Mouse (Mus musculus): Measurements from ENCODE around the gene Dhodh. TPM values are rescaled to one million over a fixed set of nuclear protein-coding genes. Genes with fewer than 3 reads are reported as not detected.
A peak's percentile ranks its signal among the peaks of the same experiment; 100 is the strongest.

Gene Dhodh
- polyA plus RNA-seq, 1 experiment from 2014 or later, result 34.7 TPM

DNA sequence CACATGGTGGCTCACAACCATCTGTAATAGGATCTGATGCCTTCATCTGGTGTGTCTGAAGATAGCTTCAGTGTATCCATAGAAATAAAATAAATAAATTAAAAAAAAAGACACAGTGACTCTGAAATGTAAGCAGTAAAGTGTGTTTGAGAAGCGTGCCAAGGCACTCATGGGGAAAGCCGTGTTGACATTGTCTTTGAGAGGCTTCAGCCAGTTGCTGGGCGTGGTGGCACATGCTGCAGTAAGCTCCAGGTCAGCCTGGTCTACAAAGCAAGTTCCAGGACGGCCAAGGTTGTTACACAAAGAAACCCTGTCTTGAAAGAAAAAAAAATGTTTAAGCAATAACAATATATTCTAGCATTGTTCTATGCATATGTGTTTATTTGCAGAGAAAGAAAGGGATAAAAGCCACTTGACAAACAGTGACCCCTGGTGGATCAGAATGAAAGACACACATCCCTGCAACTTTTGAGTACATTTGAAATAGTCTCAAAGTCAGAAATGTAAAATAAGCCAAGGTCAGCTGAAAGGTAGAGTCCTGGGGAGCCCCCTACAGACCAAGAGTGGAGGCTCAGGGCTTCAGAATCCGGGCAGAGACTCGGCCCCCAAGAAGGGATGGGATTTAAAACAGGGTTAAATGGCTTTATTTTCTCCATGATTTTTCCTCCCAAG is 15.2 kb downstream of the Dhodh start:
- Histone ChIP-seq H3K27me3 (replicated peaks; ENCODE audit: control insufficient read depth, insufficient read depth, low read length) (no peaks in the 10 kb centered on the region), H3K9ac (ENCODE audit: low read depth, low read length) (no peak overlapping the region), H3K36me3 (ENCODE audit: control insufficient read depth, insufficient read depth, low read length) (peaks cover 37% of the 10 kb centered on the region), H3K4me2 (ENCODE audit: low read depth, low read length) (no peak overlapping the region), H3K9me3 (ENCODE audit: control insufficient read depth, low read length) (no peaks in the 10 kb centered on the region), H3K4me3 (ENCODE audit: low read depth, low read length) (no peak overlapping the region), H3K27ac (replicated peaks; ENCODE audit: low read depth, low read length) (no peak overlapping the region), H3K4me1 (ENCODE audit: control insufficient read depth, insufficient read depth, low read length) (no peaks in the 10 kb centered on the region)
- peak; percentile 27 for DNase-seq (ENCODE audit: low spot score)
- 73% methylated on average over 6 of the region's 6 CpGs for WGBS
- ATAC-seq (ENCODE audit: low read depth), result no peak

DNA sequence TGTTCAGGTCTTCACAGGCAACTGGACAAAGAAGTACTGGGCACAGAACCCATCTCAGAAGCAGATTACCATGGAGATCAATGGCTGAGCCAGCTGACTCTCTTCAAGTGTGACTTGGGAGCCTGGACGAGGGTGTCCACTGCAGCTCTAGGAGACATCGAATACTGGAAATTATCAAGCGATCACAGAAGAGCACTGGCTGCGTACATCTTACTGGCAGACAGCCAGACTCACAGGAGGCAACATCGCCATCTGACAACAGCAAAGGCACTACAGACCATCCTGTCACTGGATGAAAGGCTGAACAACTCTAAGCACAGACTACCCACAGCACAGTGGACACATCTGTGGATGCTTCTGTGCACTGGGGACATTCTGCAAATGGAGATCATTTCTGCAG is 16.3 kb downstream of the Dhodh start:
- WGBS, result 91% methylated on average over 5 of the region's 5 CpGs
- DNase-seq (ENCODE audit: low spot score) (no peak), ATAC-seq (ENCODE audit: low read depth) (no peak)
- no peaks in the 10 kb centered on the region for H3K4me1 ChIP-seq (ENCODE audit: control insufficient read depth, insufficient read depth, low read length)
- peaks cover 37% of the 10 kb centered on the region for H3K36me3 ChIP-seq (ENCODE audit: control insufficient read depth, insufficient read depth, low read length)
- H3K4me3 ChIP-seq (ENCODE audit: low read depth, low read length), result no peak overlapping the region
- H3K9ac ChIP-seq (ENCODE audit: low read depth, low read length), result no peak overlapping the region
- H3K27me3 ChIP-seq (replicated peaks; ENCODE audit: control insufficient read depth, insufficient read depth, low read length), result no peaks in the 10 kb centered on the region
- H3K4me2 ChIP-seq (ENCODE audit: low read depth, low read length), result no peak overlapping the region
- no peak overlapping the region for H3K27ac ChIP-seq (replicated peaks; ENCODE audit: low read depth, low read length)
- no peaks in the 10 kb centered on the region for H3K9me3 ChIP-seq (ENCODE audit: control insufficient read depth, low read length)

DNA sequence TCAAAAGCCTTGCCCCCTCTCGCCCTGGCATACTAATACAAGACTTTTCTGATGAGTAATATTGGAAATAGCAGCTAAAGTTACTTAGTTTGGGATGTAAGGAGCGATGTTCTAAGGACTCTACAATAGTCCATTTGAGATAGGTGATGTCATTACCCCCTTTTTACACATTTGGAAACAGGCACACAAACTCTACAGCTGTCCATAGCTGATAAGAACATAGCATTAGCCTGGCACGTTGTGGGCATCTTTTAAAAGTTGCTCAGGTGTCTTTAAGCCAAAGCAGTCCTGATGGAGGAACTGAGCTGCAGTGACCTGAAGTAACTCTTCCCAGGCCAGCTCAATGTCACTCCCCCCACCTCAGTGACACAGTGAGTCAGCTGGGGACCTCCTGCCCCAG is 17.1 kb downstream of the Dhodh start:
- 90% methylated on average over 3 of the region's 3 CpGs for WGBS
- Histone ChIP-seq H3K4me3 (ENCODE audit: low read depth, low read length) (no peak overlapping the region), H3K36me3 (ENCODE audit: control insufficient read depth, insufficient read depth, low read length) (peaks cover 33% of the 10 kb centered on the region), H3K4me2 (ENCODE audit: low read depth, low read length) (no peak overlapping the region), H3K27me3 (replicated peaks; ENCODE audit: control insufficient read depth, insufficient read depth, low read length) (no peaks in the 10 kb centered on the region), H3K4me1 (ENCODE audit: control insufficient read depth, insufficient read depth, low read length) (no peaks in the 10 kb centered on the region), H3K9me3 (ENCODE audit: control insufficient read depth, low read length) (no peaks in the 10 kb centered on the region), H3K27ac (replicated peaks; ENCODE audit: low read depth, low read length) (no peak overlapping the region), H3K9ac (ENCODE audit: low read depth, low read length) (no peak overlapping the region)
- DNase-seq (ENCODE audit: low spot score) (no peak), ATAC-seq (ENCODE audit: low read depth) (no peak)

DNA sequence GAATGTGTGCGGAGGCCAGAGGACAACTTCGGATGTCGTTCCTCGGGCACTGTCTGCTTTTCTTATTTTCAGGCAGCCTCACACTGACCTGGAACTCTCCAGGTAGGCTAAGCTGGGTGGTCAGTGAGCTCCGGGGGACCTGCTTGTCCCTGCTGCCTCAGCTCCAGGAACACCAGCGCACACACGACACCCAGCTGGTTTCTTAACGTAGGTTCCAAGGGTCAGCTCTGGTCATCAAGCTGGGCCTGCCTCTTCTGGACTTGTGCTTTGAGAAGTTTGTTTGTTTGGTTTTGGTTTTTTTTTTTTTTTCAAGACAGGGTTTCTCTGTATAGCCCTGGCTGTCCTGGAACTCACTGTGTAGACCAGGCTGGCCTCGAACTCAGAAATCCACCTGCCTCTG is 17.6 kb downstream of the Dhodh start:
- no peak overlapping the region for H3K27ac ChIP-seq (replicated peaks; ENCODE audit: low read depth, low read length)
- WGBS, result 85% methylated on average over 9 of the region's 9 CpGs

DNA sequence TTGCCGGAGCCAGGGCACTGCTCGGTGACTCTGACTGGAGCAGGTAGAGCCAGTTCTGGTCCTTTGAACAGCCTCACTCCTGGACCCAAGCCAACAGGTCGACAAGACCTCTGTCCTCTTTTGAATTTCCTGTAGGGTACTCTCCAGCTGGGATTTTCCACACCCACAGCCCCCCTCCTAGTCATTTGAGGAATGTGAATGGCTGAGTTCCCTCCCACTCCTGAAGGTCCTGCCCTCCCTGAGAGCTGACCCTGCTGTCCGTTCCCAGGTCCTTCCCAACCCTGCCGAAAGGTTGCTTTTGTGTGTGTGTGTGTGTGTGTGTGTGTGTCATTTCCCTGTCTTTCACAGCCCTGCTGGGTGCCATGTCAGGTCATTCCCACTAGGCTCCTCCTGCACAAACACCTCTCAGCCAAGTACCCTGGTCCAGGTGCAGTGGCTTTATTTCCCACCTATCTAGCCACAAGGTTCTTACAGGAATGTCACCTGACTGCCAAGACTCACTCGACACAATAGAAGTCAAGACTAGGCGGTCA is 21.4 kb downstream of the Dhodh start:
- Histone ChIP-seq H3K9ac (ENCODE audit: low read depth, low read length) (no peak overlapping the region), H3K4me3 (ENCODE audit: low read depth, low read length) (no peak overlapping the region), H3K4me2 (ENCODE audit: low read depth, low read length) (no peak overlapping the region), H3K27me3 (replicated peaks; ENCODE audit: control insufficient read depth, insufficient read depth, low read length) (no peaks in the 10 kb centered on the region), H3K27ac (replicated peaks; ENCODE audit: low read depth, low read length) (no peak overlapping the region), H3K9me3 (ENCODE audit: control insufficient read depth, low read length) (no peaks in the 10 kb centered on the region), H3K36me3 (ENCODE audit: control insufficient read depth, insufficient read depth, low read length) (peaks cover 6% of the 10 kb centered on the region; the same call in 1 of the 2 replicates), H3K4me1 (ENCODE audit: control insufficient read depth, insufficient read depth, low read length) (no peaks in the 10 kb centered on the region)
- 62% methylated on average over 6 of the region's 7 CpGs for WGBS
- peak; percentile 33; the same call in 1 of the 2 replicates for ATAC-seq (ENCODE audit: low read depth)
- peak; percentile 63 for DNase-seq (ENCODE audit: low spot score)

More for the DNA sequence above, 17.6 kb downstream of the Dhodh start:
- H3K36me3 ChIP-seq (ENCODE audit: control insufficient read depth, insufficient read depth, low read length), result peaks cover 33% of the 10 kb centered on the region
- DNase-seq (ENCODE audit: low spot score), result no peak
- H3K9ac ChIP-seq (ENCODE audit: low read depth, low read length), result no peak overlapping the region
- no peaks in the 10 kb centered on the region for H3K9me3 ChIP-seq (ENCODE audit: control insufficient read depth, low read length)
- no peaks in the 10 kb centered on the region for H3K27me3 ChIP-seq (replicated peaks; ENCODE audit: control insufficient read depth, insufficient read depth, low read length)
- ATAC-seq (ENCODE audit: low read depth), result no peak
- no peaks in the 10 kb centered on the region for H3K4me1 ChIP-seq (ENCODE audit: control insufficient read depth, insufficient read depth, low read length)
- no peak overlapping the region for H3K4me3 ChIP-seq (ENCODE audit: low read depth, low read length)
- H3K4me2 ChIP-seq (ENCODE audit: low read depth, low read length), result no peak overlapping the region

DNA sequence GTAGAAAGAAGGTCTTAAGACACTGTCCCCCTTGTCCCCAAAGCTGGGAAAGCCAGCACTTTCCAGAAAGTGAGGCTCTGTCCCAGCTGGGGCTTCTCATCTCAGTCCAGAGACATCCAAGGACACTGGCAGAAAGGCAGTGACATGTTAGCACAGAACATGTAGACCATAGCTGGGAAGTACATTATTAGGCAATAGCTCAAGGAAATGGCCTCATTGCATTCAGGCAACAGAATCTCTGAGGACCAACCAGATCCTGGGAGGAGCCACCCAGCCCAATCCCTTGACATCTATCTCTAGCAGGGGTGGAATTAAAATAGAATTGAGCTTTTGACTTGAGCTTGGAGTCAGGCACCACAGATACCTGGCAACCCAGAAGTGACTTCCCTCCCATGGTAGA is 22.8 kb downstream of the Dhodh start:
- H3K4me3 ChIP-seq (ENCODE audit: low read depth, low read length), result no peak overlapping the region
- no peaks in the 10 kb centered on the region for H3K27me3 ChIP-seq (replicated peaks; ENCODE audit: control insufficient read depth, insufficient read depth, low read length)
- no peak overlapping the region for H3K9ac ChIP-seq (ENCODE audit: low read depth, low read length)
- no peak overlapping the region for H3K4me2 ChIP-seq (ENCODE audit: low read depth, low read length)
- H3K9me3 ChIP-seq (ENCODE audit: control insufficient read depth, low read length), result 0 out of 2 replicates have a peak, but pooled peaks cover 3% of the 10 kb centered on the region
- H3K4me1 ChIP-seq (ENCODE audit: control insufficient read depth, insufficient read depth, low read length), result no peaks in the 10 kb centered on the region
- no peaks in the 10 kb centered on the region for H3K36me3 ChIP-seq (ENCODE audit: control insufficient read depth, insufficient read depth, low read length)
- no peak for ATAC-seq (ENCODE audit: low read depth)
- H3K27ac ChIP-seq (replicated peaks; ENCODE audit: low read depth, low read length), result no peak overlapping the region
- DNase-seq (ENCODE audit: low spot score), result no peak

DNA sequence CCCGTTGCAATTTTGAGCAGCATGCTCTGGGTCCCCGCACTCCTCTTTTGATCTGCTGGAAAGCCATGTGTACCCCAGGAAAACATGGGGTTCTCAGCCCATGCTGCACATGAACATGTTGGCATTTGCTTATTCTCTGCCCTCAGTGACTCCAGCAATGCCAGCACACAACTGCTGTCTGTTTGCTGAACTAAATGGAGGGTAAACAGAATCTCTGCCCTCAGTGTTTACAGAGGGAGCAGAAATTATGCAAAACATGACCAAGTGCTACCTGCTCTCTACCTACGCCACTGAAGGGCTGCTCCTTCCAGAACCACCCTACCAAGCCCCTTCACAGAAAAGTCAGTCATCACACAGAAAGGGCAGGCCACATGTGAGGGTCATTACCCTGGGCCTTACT is 23.6 kb downstream of the Dhodh start:
- Histone ChIP-seq H3K27ac (replicated peaks; ENCODE audit: low read depth, low read length) (no peak overlapping the region), H3K4me1 (ENCODE audit: control insufficient read depth, insufficient read depth, low read length) (no peaks in the 10 kb centered on the region), H3K4me2 (ENCODE audit: low read depth, low read length) (no peak overlapping the region), H3K9ac (ENCODE audit: low read depth, low read length) (no peak overlapping the region), H3K4me3 (ENCODE audit: low read depth, low read length) (no peak overlapping the region), H3K36me3 (ENCODE audit: control insufficient read depth, insufficient read depth, low read length) (no peaks in the 10 kb centered on the region), H3K27me3 (replicated peaks; ENCODE audit: control insufficient read depth, insufficient read depth, low read length) (no peaks in the 10 kb centered on the region), H3K9me3 (ENCODE audit: control insufficient read depth, low read length) (0 out of 2 replicates have a peak, but pooled peaks cover 3% of the 10 kb centered on the region)
- WGBS, result 90% methylated on average over 3 of the region's 3 CpGs
- ATAC-seq (ENCODE audit: low read depth) (no peak), DNase-seq (ENCODE audit: low spot score) (no peak)

DNA sequence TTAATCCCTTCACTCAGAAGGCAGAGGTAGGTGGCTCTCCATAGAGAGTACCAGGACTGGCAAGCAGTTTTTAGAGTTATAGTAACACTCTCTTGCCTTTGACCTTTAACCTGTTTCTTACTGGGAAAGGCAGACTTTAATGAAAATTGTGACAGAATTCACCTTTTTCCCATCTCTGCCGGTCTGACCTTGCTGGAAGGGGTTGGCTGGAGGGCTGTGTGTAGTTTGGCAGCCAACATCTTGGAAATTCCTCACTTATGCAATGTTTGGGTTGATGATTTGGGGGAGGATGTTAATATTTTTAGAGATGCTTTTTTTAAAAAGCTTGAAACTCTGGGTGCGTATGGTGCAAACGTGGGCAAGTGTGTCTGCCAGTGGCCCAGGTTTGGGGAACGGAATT is 24.2 kb downstream of the Dhodh start:
- no peaks in the 10 kb centered on the region for H3K27me3 ChIP-seq (replicated peaks; ENCODE audit: control insufficient read depth, insufficient read depth, low read length)
- WGBS, result 78% methylated on average over 4 of the region's 4 CpGs
- no peak overlapping the region for H3K4me3 ChIP-seq (ENCODE audit: low read depth, low read length)
- ATAC-seq (ENCODE audit: low read depth), result no peak
- no peak overlapping the region for H3K27ac ChIP-seq (replicated peaks; ENCODE audit: low read depth, low read length)
- no peak overlapping the region for H3K4me2 ChIP-seq (ENCODE audit: low read depth, low read length)
- H3K4me1 ChIP-seq (ENCODE audit: control insufficient read depth, insufficient read depth, low read length), result no peaks in the 10 kb centered on the region
- no peak for DNase-seq (ENCODE audit: low spot score)
- no peaks in the 10 kb centered on the region for H3K36me3 ChIP-seq (ENCODE audit: control insufficient read depth, insufficient read depth, low read length)
- H3K9ac ChIP-seq (ENCODE audit: low read depth, low read length), result no peak overlapping the region
- 0 out of 2 replicates have a peak, but pooled peaks cover 3% of the 10 kb centered on the region for H3K9me3 ChIP-seq (ENCODE audit: control insufficient read depth, low read length)

DNA sequence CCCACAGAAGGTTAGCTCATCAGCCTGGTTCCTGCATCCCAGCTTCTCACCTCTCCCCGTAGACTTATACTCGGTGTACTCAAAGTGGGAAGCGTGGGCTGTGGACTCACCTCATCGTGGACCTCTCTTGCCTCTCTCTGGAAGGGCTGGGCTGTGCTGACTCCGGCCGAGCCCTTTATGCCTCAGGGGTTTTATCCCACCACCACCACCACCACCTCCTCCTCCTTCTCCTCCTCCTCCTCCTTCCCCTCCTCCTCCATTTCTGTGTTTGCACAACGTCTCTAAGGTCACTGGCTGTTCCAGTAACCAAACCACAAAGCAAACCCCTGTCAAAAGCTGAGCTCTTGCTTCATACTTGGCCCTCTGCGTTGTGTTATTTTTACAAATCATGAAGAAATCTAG is 29.6 kb downstream of the Dhodh start, which contains the start of gene Hp:
Gene Hp (minus strand): TSS at position 273 of the 402 bp plus-strand sequence.
- Histone ChIP-seq H3K9ac (ENCODE audit: low read depth, low read length) (no peak within 1 kb of the TSS), H3K9me3 (ENCODE audit: control insufficient read depth, low read length) (0 out of 2 replicates have a peak, but pooled peaks cover 3% of the 10 kb centered on the region), H3K4me1 (ENCODE audit: control insufficient read depth, insufficient read depth, low read length) (no peaks in the 10 kb centered on the region), H3K36me3 (ENCODE audit: control insufficient read depth, insufficient read depth, low read length) (no peaks in the 10 kb centered on the region), H3K27ac (replicated peaks; ENCODE audit: low read depth, low read length) (no peak within 1 kb of the TSS), H3K4me3 (ENCODE audit: low read depth, low read length) (no peak within 1 kb of the TSS), H3K27me3 (replicated peaks; ENCODE audit: control insufficient read depth, insufficient read depth, low read length) (no peaks in the 10 kb centered on the region), H3K4me2 (ENCODE audit: low read depth, low read length) (no peak within 1 kb of the TSS)
- DNase-seq (ENCODE audit: low spot score) (no peak), ATAC-seq (ENCODE audit: low read depth) (no peak)
- WGBS, result 51% methylated on average over 8 of the region's 8 CpGs
